Mouse (Mus musculus) layer of hippocampus, adult 8-10 months (tissue): ENCODE results near the gene Mslnl. TPM values are rescaled to one million over a fixed set of nuclear protein-coding genes. Genes with fewer than 3 reads are reported as not detected.

Experiments
- DNase-seq, 2 experiments: peaks; one replicate each; pipeline ENCODE4 v3.0.0; 2022; ENCODE audit warnings: low spot score in 2 of 2
- microRNA-seq, 2 experiments: library from miRNA; unstranded; fragments of <30 nt; microRNA quantifications; one replicate each; pipeline ENCODE4 v1.2.0; 2022
- total RNA-seq, 4 experiments: library from RNA; stranded (reverse); gene quantifications; 2 replicates each; pipeline ENCODE4 v1.2.4; 2022

Mslnl gene
- total RNA-seq, 4 experiments from 2014 or later, result 0.13 to 0.41 (median 0.23) TPM; not detected in 1

- peak; percentile 94 to 98 for DNase-seq
Observed at GRCm38 (mm10) chr17:25785281-25785745, 49.5 kb downstream of the Mslnl start, which contains the start of gene Haghl. Gene Haghl (minus strand): TSS chr17:25785673.

- no peak for DNase-seq
Observed at GRCm38 (mm10) chr17:25786280-25786679, 50.4 kb downstream of the Mslnl start, which contains the start of gene Ccdc78. Gene Ccdc78 (plus strand): TSS chr17:25786580.

- DNase-seq, result no peak
Observed at GRCm38 (mm10) chr17:25786781-25787504, 51.1 kb downstream of the Mslnl start.

- no peak for DNase-seq
Observed at GRCm38 (mm10) chr17:25791320-25791842, 55.5 kb downstream of the Mslnl start.

- DNase-seq, result peak in 1 of 2 experiments; percentile 85
Observed at GRCm38 (mm10) chr17:25791843-25792527, 56.1 kb downstream of the Mslnl start.

GRCm38 (mm10) chr17:25792615-25793014, 56.8 kb downstream of the Mslnl start, which contains the start of gene Fam173a:
Gene Fam173a (minus strand): TSS chr17:25792901.
- DNase-seq, result peak in 1 of 2 experiments; percentile 63

GRCm38 (mm10) chr17:25794197-25794596, 58.4 kb downstream of the Mslnl start:
- DNase-seq, result no peak

- DNase-seq, result no peak
Observed at GRCm38 (mm10) chr17:25794998-25795397, 59.2 kb downstream of the Mslnl start.

GRCm38 (mm10) chr17:25795609-25796092, 59.8 kb downstream of the Mslnl start, which contains the start of gene AC134908.4:
Gene AC134908.4 (minus strand): TSS chr17:25795659.
- DNase-seq, result peak; percentile 74 to 86

- no peak for DNase-seq
Observed at GRCm38 (mm10) chr17:25796211-25796771, 60.4 kb downstream of the Mslnl start.

- peak in 1 of 2 experiments; percentile 64 for DNase-seq
Observed at GRCm38 (mm10) chr17:25796951-25797369, 61.1 kb downstream of the Mslnl start, which contains the start of gene Metrn. Gene Metrn (minus strand): TSS chr17:25797136.

Small RNA genes lying within 50 kb of the gene (microRNA-seq; reads per million reads assigned to microRNA genes)
- gene Gm25083, result 0 reads per million in 2 experiments
- 0.32 to 1.5 reads per million in 2 experiments for gene Mir6966

Other genes starting within 250 kb of the Mslnl start
- gene Sstr5, start 238.8 kb upstream of the Mslnl start, total RNA-seq, result under 1 TPM in 3 of 4 experiments, not detected in 1; 0.10 to 0.20 (median 0.18) TPM
- gene Sox8, start 165.4 kb upstream of the Mslnl start, total RNA-seq, result 10 to 100 TPM; 47.4 to 54.5 (median 52.1) TPM
- gene Lmf1, start 157.0 kb upstream of the Mslnl start, total RNA-seq, result 10 to 100 TPM; 27.0 to 33.4 (median 28.4) TPM
- gene Gng13, start 18.9 kb upstream of the Mslnl start, total RNA-seq, result 100 to 1,000 TPM; 115 to 135 (median 117) TPM
- 1 to 10 TPM; 1.3 to 4.9 (median 2.0) TPM for gene Chtf18, start 8.6 kb upstream of the Mslnl start, total RNA-seq
- gene Rpusd1, start 8.4 kb upstream of the Mslnl start, total RNA-seq, result 10 to 100 TPM; 51.7 to 56.8 (median 54.0) TPM
- 1 to 10 TPM in 2 of 4 experiments, under 1 TPM in 2; 0.21 to 1.8 (median 0.92) TPM for gene Msln, start 18.3 kb downstream of the Mslnl start, total RNA-seq
- gene Narfl, start 37.7 kb downstream of the Mslnl start, total RNA-seq, result 10 to 100 TPM; 33.0 to 45.0 (median 34.2) TPM
- 100 to 1,000 TPM in 2 of 4 experiments, 10 to 100 TPM in 2; 94.5 to 130 (median 112) TPM for gene Haghl, start 49.6 kb downstream of the Mslnl start, total RNA-seq
- under 1 TPM; 0.43 to 1.00 (median 0.94) TPM for gene Ccdc78, start 50.5 kb downstream of the Mslnl start, total RNA-seq
- 100 to 1,000 TPM in 2 of 4 experiments, 10 to 100 TPM in 2; 93.0 to 103 (median 99.1) TPM for gene Fam173a, start 56.9 kb downstream of the Mslnl start, total RNA-seq
- gene AC134908.4, start 59.6 kb downstream of the Mslnl start, total RNA-seq, result 1 to 10 TPM in 1 of 4 experiments, not detected in 3; 1.5 TPM
- 10 to 100 TPM; 66.8 to 93.2 (median 84.5) TPM for gene Metrn, start 61.1 kb downstream of the Mslnl start, total RNA-seq
- gene Fbxl16, start 73.0 kb downstream of the Mslnl start, total RNA-seq, result 100 to 1,000 TPM; 532 to 577 (median 554) TPM
- 10 to 100 TPM; 22.8 to 29.0 (median 26.5) TPM for gene Wdr24, start 87.6 kb downstream of the Mslnl start, total RNA-seq
- gene Jmjd8, start 92.8 kb downstream of the Mslnl start, total RNA-seq, result 10 to 100 TPM; 61.0 to 63.6 (median 61.8) TPM
- gene Stub1, start 97.4 kb downstream of the Mslnl start, total RNA-seq, result 100 to 1,000 TPM; 151 to 155 (median 152) TPM
- 10 to 100 TPM; 31.6 to 44.8 (median 40.9) TPM for gene Rhbdl1, start 101.3 kb downstream of the Mslnl start, total RNA-seq
- gene Gm20683, start 105.7 kb downstream of the Mslnl start, total RNA-seq, result 10 to 100 TPM; 21.4 to 27.6 (median 25.7) TPM
- gene Rhot2, start 108.8 kb downstream of the Mslnl start, total RNA-seq, result 100 to 1,000 TPM in 1 of 4 experiments, 10 to 100 TPM in 3; 81.2 to 107 (median 93.1) TPM
- 10 to 100 TPM; 19.0 to 28.8 (median 23.6) TPM for gene Wdr90, start 125.5 kb downstream of the Mslnl start, total RNA-seq
- 10 to 100 TPM; 16.9 to 26.9 (median 21.5) TPM for gene Mcrip2, start 132.7 kb downstream of the Mslnl start, total RNA-seq
- gene Mettl26, start 139.0 kb downstream of the Mslnl start, total RNA-seq, result 10 to 100 TPM; 37.5 to 42.2 (median 39.1) TPM
- 1 to 10 TPM; 1.6 to 2.4 (median 1.9) TPM for gene Wfikkn1, start 144.8 kb downstream of the Mslnl start, total RNA-seq
- 10 to 100 TPM; 42.0 to 72.9 (median 46.4) TPM for gene Rab40c, start 183.7 kb downstream of the Mslnl start, total RNA-seq
- 100 to 1,000 TPM; 104 to 128 (median 120) TPM for gene Pigq, start 208.9 kb downstream of the Mslnl start, total RNA-seq
- gene Nhlrc4, start 208.9 kb downstream of the Mslnl start, total RNA-seq, result 1 to 10 TPM in 1 of 4 experiments, under 1 TPM in 2, not detected in 1; 0.16 to 2.8 (median 0.28) TPM
- gene A930017K11Rik, start 216.5 kb downstream of the Mslnl start, total RNA-seq, result 1 to 10 TPM in 1 of 4 experiments, under 1 TPM in 3; 0.77 to 1.2 (median 0.88) TPM
- 10 to 100 TPM; 45.4 to 61.2 (median 53.8) TPM for gene Capn15, start 249.8 kb downstream of the Mslnl start, total RNA-seq